ENCODE assay signal across 15 mouse cellular contexts in the genomic region with DNA sequence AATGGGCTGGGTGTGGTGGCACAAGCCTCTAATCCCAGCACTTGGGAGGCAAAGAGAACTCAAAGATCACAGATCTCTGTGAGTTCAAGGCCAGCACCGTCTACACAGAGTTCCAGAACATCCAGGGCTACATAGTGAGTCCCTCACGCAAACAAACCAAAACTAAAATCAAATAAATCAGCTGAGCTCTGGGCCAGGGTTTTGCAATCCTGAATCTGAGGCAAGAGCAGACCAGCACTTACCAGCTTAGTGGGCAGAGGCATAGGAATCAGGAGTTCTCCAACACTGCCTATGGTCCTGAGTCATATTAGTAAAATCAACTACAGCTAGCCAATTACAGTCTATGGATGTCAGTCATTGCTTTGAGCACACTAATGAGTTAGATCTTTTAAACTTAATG. TPM values are rescaled to one million over a fixed set of nuclear protein-coding genes. Genes with fewer than 3 reads are reported as not detected.
DNase-seq lines count a peak whose midpoint lies in the region; ATAC-seq and TF ChIP-seq lines count a peak whose summit lies in the region.
"Had no signal": no experiment of that assay in that cellular context is flagged by ENCODE, and none has a peak within 500 bp of the region (broad histone marks: within the 10 kb centered on the region; RNA-seq: fewer than 3 reads in every experiment).

No protein-coding gene starts in this region.

- H3K36me3 ChIP-seq in heart, embryonic 14.5 days (ENCODE audit: control insufficient read depth, insufficient read depth, low read length), result peaks cover 9% of the 10 kb centered on the region
- peaks cover 42 to 78% of the 10 kb centered on the region in 2 experiments for H3K36me3 ChIP-seq in CH12.LX (replicated peaks in 1 of 2; ENCODE audit: control insufficient read depth in 1 of 2, insufficient read depth in 1 of 2, low read length in 1 of 2)

- no peak for TF ChIP-seq CTCF in CH12.LX (conservative IDR thresholded peaks at IDR 0.05 in 1 of 2, IDR thresholded peaks at IDR 0.05 in 1 of 2; ENCODE audit: low read depth in 2 of 2, low read length in 2 of 2)

- no peak overlapping the region for H3K9ac ChIP-seq in heart, embryonic 14.5 days (ENCODE audit: low read length)
- peak overlapping the region; percentile 3; the same call in 1 of the 2 replicates for H3K9ac ChIP-seq in CH12.LX (ENCODE audit: insufficient read depth, low read depth)
- H3K9ac ChIP-seq: midbrain, embryonic 12.5 days had no signal

- no peaks in the 10 kb centered on the region for H3K27me3 ChIP-seq in heart, embryonic 14.5 days (ENCODE audit: control insufficient read depth, insufficient read depth, low read length)
- no peaks in the 10 kb centered on the region for H3K27me3 ChIP-seq in CH12.LX (replicated peaks)
- H3K27me3 ChIP-seq: midbrain, embryonic 12.5 days; Patski had no signal

- in situ Hi-C loops in CH12.LX (cut with MboI; ENCODE audit: low pct_ligation_motif_present, low pct_unique_long_range_greater_than_20kb, low sequenced_read_pairs), result no loop called here

- dilution Hi-C loops in CH12.LX (cut with MboI; ENCODE audit: extremely low pct_ligation_motif_present, extremely low pct_unique_long_range_greater_than_20kb, low sequenced_read_pairs), result no loop called here

- peaks cover 25 to 60% of the 10 kb centered on the region in 2 experiments for H3K4me1 ChIP-seq in heart, embryonic 14.5 days (ENCODE audit: control insufficient read depth in 2 of 2, insufficient read depth in 2 of 2, low read length in 2 of 2)
- H3K4me1 ChIP-seq in CH12.LX (ENCODE audit: control insufficient read depth in 1 of 2, insufficient read depth in 2 of 2), result peaks cover 20 to 85% of the 10 kb centered on the region in 2 experiments
- H3K4me1 ChIP-seq: embryonic facial prominence, embryonic 10.5 days had no signal

- 0 out of 2 replicates have a peak, but pooled peaks have one; percentile 18 for TF ChIP-seq POLR2A in CH12.LX (IDR thresholded peaks at IDR 0.05; ENCODE audit: low read depth, low read length)

- no peaks in the 10 kb centered on the region for H3K9me3 ChIP-seq in heart, embryonic 14.5 days (ENCODE audit: control insufficient read depth, low read length)
- H3K9me3 ChIP-seq in CH12.LX (replicated peaks; ENCODE audit: low read length), result no peaks in the 10 kb centered on the region
- H3K9me3 ChIP-seq: embryonic facial prominence, embryonic 10.5 days; midbrain, embryonic 12.5 days had no signal

- TF ChIP-seq RAD21 in CH12.LX (IDR thresholded peaks at IDR 0.05; ENCODE audit: low read depth, low read length), result no peak

- no peak for DNase-seq in heart, postnatal 10 days
- DNase-seq in CH12.LX (ENCODE audit: extremely low read depth), result no peak
- peak; percentile 21 for DNase-seq in adrenal gland, postnatal 25 days
- DNase-seq in lung, postnatal 14 days, result peak; percentile 23
- no peak for DNase-seq in urinary bladder, postnatal 4 days (ENCODE audit: low spot score in 2 of 2)
- DNase-seq in left cerebral cortex, adult 11 months (ENCODE audit: low spot score), result no peak
- DNase-seq in embryo, embryonic 10 days (ENCODE audit: low spot score), result no peak
- DNase-seq: cerebellum, adult 8-10 months; kidney, postnatal 4 days had no signal

- H3K4me2 ChIP-seq in heart, embryonic 14.5 days (ENCODE audit: low read length), result no peak overlapping the region
- H3K4me2 ChIP-seq in CH12.LX (ENCODE audit: insufficient read depth, low read depth, poor library complexity, severe bottlenecking), result peak overlapping the region; percentile 30
- H3K4me2 ChIP-seq: heart, embryonic 11.5 days; midbrain, embryonic 12.5 days had no signal

- no peak for ATAC-seq in heart, embryonic 14.5 days (ENCODE audit: insufficient number of reproducible peaks, insufficient read depth, low FRiP score, low read depth)
- ATAC-seq: Patski had no signal

- H3K27ac ChIP-seq in heart, embryonic 14.5 days (replicated peaks in 1 of 2; ENCODE audit: control insufficient read depth in 1 of 2, insufficient read depth in 1 of 2, low read depth in 2 of 2, low read length in 2 of 2), result peak overlapping the region; percentile 44 to 77; a peak in 2 of 4 replicates
- peak overlapping the region; percentile 96 for H3K27ac ChIP-seq in CH12.LX (ENCODE audit: insufficient read depth, low read depth)
- H3K27ac ChIP-seq: embryonic facial prominence, embryonic 10.5 days; left cerebral cortex, adult 2 months; midbrain, embryonic 12.5 days had no signal

- WGBS in heart, embryonic 14.5 days, result 89% methylated on average over 2 of the region's 2 CpGs

- TF ChIP-seq EP300 in CH12.LX (IDR thresholded peaks at IDR 0.05; ENCODE audit: low read length), result no peak

- intact Hi-C loops in heart, postnatal 10 days (cut with DNase I), result no loop called here

- no peak overlapping the region for H3K4me3 ChIP-seq in heart, embryonic 14.5 days (ENCODE audit: control insufficient read depth in 1 of 2, insufficient read depth in 1 of 2, low read depth in 1 of 2, low read length in 2 of 2)
- H3K4me3 ChIP-seq in CH12.LX (replicated peaks in 1 of 3; ENCODE audit: low read depth in 2 of 3, low read length in 2 of 3, poor library complexity in 1 of 3), result no peak overlapping the region
- H3K4me3 ChIP-seq: embryonic facial prominence, embryonic 10.5 days; left cerebral cortex, adult 2 months; midbrain, embryonic 12.5 days had no signal

- H3K79me2 ChIP-seq in CH12.LX (replicated peaks; ENCODE audit: control insufficient read depth, extremely low read depth, insufficient read depth, poor library complexity, severe bottlenecking), result peaks cover 99% of the 10 kb centered on the region

TF ChIP-seq in CH12.LX, 34 proteins besides CTCF, POLR2A, EP300 and RAD21:
- no peak for TF ChIP-seq ZKSCAN1 (IDR thresholded peaks at IDR 0.05; ENCODE audit: borderline replicate concordance, low read depth, low read length)
- peak; percentile 15; the same call in 1 of the 2 replicates for TF ChIP-seq MAZ (IDR thresholded peaks at IDR 0.05; ENCODE audit: low read depth, low read length)
TF ChIP-seq in CH12.LX: peak in this region for 1.

RNA-seq across cellular contexts. Expression of a gene that starts 16.4 kb away (rescaled TPM):
- 59.4 and 63.9 TPM in 2 replicates for polyA plus RNA-seq in heart, embryonic 14.5 days (2014; fragmentation: Nextera tagmentation; extraction: Ambion mirVana)
- total RNA-seq in heart, postnatal 10 days (2021), result 100 to 1,000 TPM; 122 to 144 TPM
- total RNA-seq in CH12.LX (2012; rRNA removed), result 63.6 and 67.7 TPM in 2 replicates
- total RNA-seq in CH12.LX (2014; rRNA removed), result 110 and 117 TPM in 2 replicates
- 228 and 241 TPM in 2 replicates for polyA plus RNA-seq in CH12.LX (2012; ENCODE audit: insufficient read length, low read depth)
- total RNA-seq in adrenal gland, postnatal 25 days (2021), result 109 and 166 TPM in 2 replicates

Comparison
In these comparisons a context has a peak if more than half of its experiments do, and no peak if none do; other contexts are left out.
1. DNase-seq: peak in adrenal gland, postnatal 25 days (single experiment) and lung, postnatal 14 days (single experiment); none in heart, postnatal 10 days (0 of 2), CH12.LX (single experiment), urinary bladder, postnatal 4 days (0 of 2), left cerebral cortex, adult 11 months (single experiment) and embryo, embryonic 10 days (single experiment).